Mouse (Mus musculus) heart, embryonic 14.5 days (tissue): Measurements from ENCODE around the gene Ppme1. TPM values are rescaled to one million over a fixed set of nuclear protein-coding genes. Genes with fewer than 3 reads are reported as not detected.
A peak's percentile ranks its signal among the peaks of the same experiment; 100 is the strongest.

Experiments used
- ATAC-seq: fragments of 200-750 bp; cut with Nextera tagmentation; 2 replicates; pipeline ENCODE4 v1.8.0; 2017; ENCODE audit warnings: low read depth, moderate TSS enrichment; ENCODE audit not compliant: insufficient number of reproducible peaks, insufficient read depth, low FRiP score
- H3K27ac ChIP-seq, 2 experiments: fragments of 200-500 bp in 1 of 2; fragments of 300-500 bp in 1 of 2; sonication (generic) in 1 of 2; replicated peaks in 1 of 2; 2 replicates each; pipeline ENCODE4 v1.5.1; 2012 to 2014; ENCODE audit warnings: low read depth in 2 of 2, low read length in 2 of 2, control low read depth in 1 of 2, mild to moderate bottlenecking in 1 of 2, mixed read lengths in 1 of 2; ENCODE audit not compliant: control insufficient read depth in 1 of 2, insufficient read depth in 1 of 2
- H3K27me3 ChIP-seq: fragments of 300-500 bp; sonication (generic); 2 replicates; pipeline ENCODE4 v1.6.1; 2014; ENCODE audit warnings: mild to moderate bottlenecking, low read length, control low read depth; ENCODE audit not compliant: control insufficient read depth, insufficient read depth
- H3K36me3 ChIP-seq: fragments of 300-500 bp; sonication (generic); 2 replicates; pipeline ENCODE4 v1.6.1; 2014; ENCODE audit warnings: mild to moderate bottlenecking, control low read depth, low read length, mixed read lengths; ENCODE audit not compliant: control insufficient read depth, insufficient read depth
- H3K4me1 ChIP-seq, 2 experiments: fragments of 200-500 bp in 1 of 2; fragments of 300-500 bp in 1 of 2; sonication (generic) in 1 of 2; 2 replicates each; pipeline ENCODE4 v1.6.1; 2012 to 2014; ENCODE audit warnings: low read length in 2 of 2, control low read depth in 1 of 2, mixed read lengths in 1 of 2; ENCODE audit not compliant: control insufficient read depth in 2 of 2, insufficient read depth in 2 of 2
- H3K4me2 ChIP-seq: fragments of 300-500 bp; sonication (generic); 2 replicates; pipeline ENCODE4 v1.6.1; 2014; ENCODE audit warnings: mild to moderate bottlenecking, low read length
- H3K4me3 ChIP-seq, 2 experiments: fragments of 200-500 bp in 1 of 2; fragments of 300-500 bp in 1 of 2; sonication (generic) in 1 of 2; 2 replicates each; pipeline ENCODE4 v1.5.1; 2012 to 2014; ENCODE audit warnings: low read length in 2 of 2, mild to moderate bottlenecking in 2 of 2, control low read depth in 1 of 2, low read depth in 1 of 2, moderate library complexity in 1 of 2; ENCODE audit not compliant: control insufficient read depth in 1 of 2, insufficient read depth in 1 of 2
- H3K9ac ChIP-seq: fragments of 300-500 bp; sonication (generic); 2 replicates; pipeline ENCODE4 v1.6.1; 2014; ENCODE audit warnings: mild to moderate bottlenecking, low read length
- H3K9me3 ChIP-seq: fragments of 300-500 bp; sonication (generic); 2 replicates; pipeline ENCODE4 v1.6.1; 2016; ENCODE audit warnings: low read length, control low read depth; ENCODE audit not compliant: control insufficient read depth
- WGBS: fragments of 180-500 bp; shearing (Covaris S2); extraction: QIAGEN DNeasy Blood & Tissue Kit; methylation state at CpG from one replicate; pipeline ENCODE4 v1.1.7; 2014; 5-methylcytosine and 5-hydroxymethylcytosine counted together
- polyA plus RNA-seq: library from polyadenylated mRNA; unstranded; fragments of >200 nt; fragmentation: Nextera tagmentation; extraction: Ambion mirVana; gene quantifications from 2 replicates; pipeline ENCODE4 v1.2.1, GENCODE M21; 2014

Gene Ppme1
- polyA plus RNA-seq, 1 experiment from 2014 or later: 57.5 TPM

GRCm38 (mm10) chr7:100307872-100308653 lies 64.0 kb downstream of the Ppme1 start:
- H3K4me2 ChIP-seq: no peak overlapping the region
- H3K9me3 ChIP-seq: no peaks in the 10 kb centered on the region
- H3K4me1 ChIP-seq: peaks cover 13 to 17% of the 10 kb centered on the region in 2 experiments
- H3K27me3 ChIP-seq: no peaks in the 10 kb centered on the region
- no peak overlapping the region for H3K9ac ChIP-seq
- WGBS: 79% methylated on average over 5 of the region's 6 CpGs
- ATAC-seq: no peak
- peaks cover 8% of the 10 kb centered on the region for H3K36me3 ChIP-seq
- no peak overlapping the region for H3K4me3 ChIP-seq
- no peak overlapping the region for H3K27ac ChIP-seq

GRCm38 (mm10) chr7:100305894-100306293 lies 66.2 kb downstream of the Ppme1 start:
- WGBS: 87% methylated on average over 9 of the region's 9 CpGs

GRCm38 (mm10) chr7:100302316-100302715 lies 69.8 kb downstream of the Ppme1 start:
- Histone ChIP-seq H3K9me3 (no peaks in the 10 kb centered on the region), H3K27ac (peak overlapping the region; percentile 79 to 87), H3K36me3 (peaks cover 7% of the 10 kb centered on the region; the same call in 1 of the 2 replicates), H3K4me2 (no peak overlapping the region), H3K9ac (no peak overlapping the region), H3K4me3 (no peak overlapping the region), H3K4me1 (peaks cover 19 to 22% of the 10 kb centered on the region in 2 experiments), H3K27me3 (no peaks in the 10 kb centered on the region)
- 35% methylated on average over 4 of the region's 4 CpGs for WGBS
- ATAC-seq: peak; percentile 59; the same call in 1 of the 2 replicates

More at GRCm38 (mm10) chr7:100305894-100306293, 66.2 kb downstream of the Ppme1 start:
- Histone ChIP-seq H3K9me3 (no peaks in the 10 kb centered on the region), H3K27me3 (no peaks in the 10 kb centered on the region), H3K4me3 (no peak overlapping the region), H3K4me1 (peaks cover 27 to 36% of the 10 kb centered on the region in 2 experiments), H3K36me3 (peaks cover 5% of the 10 kb centered on the region), H3K4me2 (no peak overlapping the region), H3K27ac (no peak overlapping the region), H3K9ac (no peak overlapping the region)
- no peak for ATAC-seq

- H3K4me3 ChIP-seq: no peak overlapping the region
- 0 out of 2 replicates have a peak, but pooled peaks cover 7% of the 10 kb centered on the region for H3K36me3 ChIP-seq
- H3K9me3 ChIP-seq: no peaks in the 10 kb centered on the region
- no peak overlapping the region for H3K4me2 ChIP-seq
- peaks cover 19 to 26% of the 10 kb centered on the region in 2 experiments for H3K4me1 ChIP-seq
- no peaks in the 10 kb centered on the region for H3K27me3 ChIP-seq
- H3K9ac ChIP-seq: no peak overlapping the region
- no peak for ATAC-seq
- peak overlapping the region; percentile 38 to 79; a peak in 3 of 4 replicates for H3K27ac ChIP-seq
- WGBS: 55% methylated on average over 3 of the region's 3 CpGs
Observed at GRCm38 (mm10) chr7:100301390-100301789, 70.7 kb downstream of the Ppme1 start.

GRCm38 (mm10) chr7:100298861-100299510 lies 73.1 kb downstream of the Ppme1 start:
- no peak overlapping the region for H3K4me3 ChIP-seq
- H3K4me2 ChIP-seq: no peak overlapping the region
- WGBS: 64% methylated on average over 14 of the region's 14 CpGs
- no peak for ATAC-seq
- H3K36me3 ChIP-seq: peaks cover 22% of the 10 kb centered on the region
- H3K9me3 ChIP-seq: no peaks in the 10 kb centered on the region
- no peaks in the 10 kb centered on the region for H3K27me3 ChIP-seq
- no peak overlapping the region for H3K9ac ChIP-seq
- peaks cover 19 to 26% of the 10 kb centered on the region in 2 experiments for H3K4me1 ChIP-seq
- H3K27ac ChIP-seq: peak overlapping the region in 1 of 2 experiments; percentile 55; a peak in 1 of 4 replicates

- 65% methylated on average over 6 of the region's 6 CpGs for WGBS
- Histone ChIP-seq H3K4me1 (peaks cover 10 to 14% of the 10 kb centered on the region in 2 experiments), H3K36me3 (peaks cover 30% of the 10 kb centered on the region), H3K9ac (no peak overlapping the region), H3K27me3 (no peaks in the 10 kb centered on the region), H3K9me3 (no peaks in the 10 kb centered on the region), H3K4me2 (no peak overlapping the region), H3K27ac (no peak overlapping the region), H3K4me3 (no peak overlapping the region)
- no peak for ATAC-seq
Observed at GRCm38 (mm10) chr7:100296699-100297098, 75.4 kb downstream of the Ppme1 start.

- Histone ChIP-seq H3K4me1 (peaks cover 3 to 6% of the 10 kb centered on the region in 2 experiments), H3K36me3 (peaks cover 30% of the 10 kb centered on the region), H3K4me3 (no peak overlapping the region)
Observed at GRCm38 (mm10) chr7:100295745-100296144, 76.4 kb downstream of the Ppme1 start.

More at GRCm38 (mm10) chr7:100295745-100296144, 76.4 kb downstream of the Ppme1 start:
- H3K4me2 ChIP-seq: no peak overlapping the region
- H3K27ac ChIP-seq: no peak overlapping the region
- no peaks in the 10 kb centered on the region for H3K27me3 ChIP-seq
- H3K9me3 ChIP-seq: peaks cover 6% of the 10 kb centered on the region; the same call in 1 of the 2 replicates
- no peak for ATAC-seq
- 98% methylated on average over 2 of the region's 2 CpGs for WGBS
- H3K9ac ChIP-seq: no peak overlapping the region
